Mouse (Mus musculus) heart, postnatal 4 days (tissue): Measurements from ENCODE around the gene Cyp11a1. TPM values are rescaled to one million over a fixed set of nuclear protein-coding genes. Genes with fewer than 3 reads are reported as not detected.

Source experiments
- DNase-seq: peaks from one replicate; pipeline ENCODE4 v3.0.0; 2021
- total RNA-seq, 2 experiments: library from RNA; stranded (reverse); gene quantifications; 2 replicates each; pipeline ENCODE4 v1.2.3; 2021

Cyp11a1 gene
- under 1 TPM; 0.45 to 0.69 TPM for total RNA-seq

DNA sequence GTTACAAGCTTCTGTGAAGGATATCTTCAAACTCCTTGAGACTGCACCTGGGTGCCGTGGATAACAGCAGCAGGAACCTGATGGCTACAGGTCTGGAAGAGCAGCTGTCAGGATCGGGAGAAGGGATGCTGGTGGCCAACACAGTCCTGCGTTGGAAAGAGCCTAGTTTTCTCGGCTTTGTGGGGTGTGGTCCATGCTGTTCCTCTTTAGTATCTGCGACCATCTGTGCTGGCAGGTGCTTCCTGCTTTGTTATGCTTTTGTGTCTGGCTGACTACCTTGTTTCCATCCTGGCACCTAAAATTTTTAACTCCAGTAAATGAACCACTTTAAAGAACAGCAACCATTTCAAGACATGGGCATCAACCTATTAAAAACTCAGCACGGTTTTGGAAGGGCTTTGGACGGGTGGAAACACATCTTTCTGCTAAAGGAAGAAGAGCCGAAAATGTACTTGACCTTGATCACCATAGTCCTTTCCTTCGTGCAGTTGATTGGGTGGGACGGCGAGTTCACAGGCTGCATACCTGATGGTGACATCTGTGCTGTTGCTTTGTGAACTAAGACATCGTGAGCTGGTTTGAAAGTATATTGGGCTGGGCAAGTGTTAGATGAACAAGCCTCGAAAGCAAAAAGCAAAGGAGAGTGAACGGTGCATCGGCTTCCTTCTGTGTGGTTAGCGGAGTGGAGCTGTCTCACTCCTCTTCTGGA is at the start of gene Cyp11a1:
Gene Cyp11a1 (plus strand): TSS at position 659 of the 709 bp plus-strand sequence.
- no peak for DNase-seq

DNA sequence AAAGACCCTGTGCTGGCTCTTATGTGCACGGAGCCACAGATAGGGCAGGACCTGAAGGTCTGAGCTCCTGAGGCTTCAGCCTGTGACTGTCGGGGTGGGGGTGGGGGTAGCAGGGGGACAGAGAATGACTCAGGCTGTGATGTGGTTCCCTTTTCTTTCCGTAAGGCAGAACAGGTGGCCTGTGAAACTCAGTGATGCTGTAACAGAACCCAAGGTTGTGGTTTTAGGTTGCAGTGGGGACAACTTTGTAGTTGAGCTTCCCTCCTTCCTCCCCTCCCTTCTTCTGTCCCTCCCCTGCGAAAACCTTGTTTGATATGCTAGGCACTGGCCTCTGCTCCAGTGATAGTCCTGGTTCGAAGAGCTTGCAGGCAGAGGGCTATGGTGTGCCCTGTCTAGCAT is 49.4 kb upstream of the Cyp11a1 start:
- DNase-seq, result no peak

DNA sequence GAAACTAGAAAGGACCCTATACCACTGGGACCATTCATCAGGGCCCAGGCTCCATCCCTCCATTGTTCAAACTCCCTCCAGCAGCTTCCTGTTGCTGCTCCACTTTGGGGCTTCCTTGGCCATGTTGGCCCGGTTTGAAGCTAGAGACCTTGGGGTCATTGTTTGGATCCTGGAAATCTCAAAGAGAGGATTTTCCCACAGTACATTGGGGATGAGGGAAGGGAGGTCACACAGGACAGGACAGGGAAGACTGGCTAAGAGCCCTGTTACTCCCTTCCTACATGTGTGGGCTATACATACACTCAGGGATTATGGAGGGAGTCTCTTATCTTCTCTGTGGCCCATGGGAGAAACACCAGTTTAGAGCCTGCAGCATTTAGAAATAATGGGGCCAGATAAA is 47.6 kb upstream of the Cyp11a1 start:
- DNase-seq, result peak; percentile 40

DNA sequence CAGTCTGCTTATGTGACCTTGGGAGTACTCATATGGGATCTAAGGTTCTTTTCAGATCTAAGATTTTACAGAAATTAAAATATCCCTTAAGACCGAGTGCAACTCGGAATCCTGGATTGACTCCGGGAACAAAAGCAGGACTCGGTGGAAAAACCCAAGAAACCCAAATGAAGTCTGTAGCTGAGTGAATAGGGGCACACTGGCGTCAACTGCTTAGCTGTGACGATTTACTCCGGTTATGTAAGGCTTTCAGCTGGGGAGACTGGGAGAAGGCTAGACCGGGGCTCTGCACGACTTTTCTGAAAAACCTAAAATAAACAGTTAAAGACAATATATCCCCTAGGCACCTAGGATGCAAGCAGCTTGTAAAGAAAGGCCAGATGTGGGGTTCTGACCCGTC is 46.8 kb upstream of the Cyp11a1 start:
- DNase-seq, result no peak

DNA sequence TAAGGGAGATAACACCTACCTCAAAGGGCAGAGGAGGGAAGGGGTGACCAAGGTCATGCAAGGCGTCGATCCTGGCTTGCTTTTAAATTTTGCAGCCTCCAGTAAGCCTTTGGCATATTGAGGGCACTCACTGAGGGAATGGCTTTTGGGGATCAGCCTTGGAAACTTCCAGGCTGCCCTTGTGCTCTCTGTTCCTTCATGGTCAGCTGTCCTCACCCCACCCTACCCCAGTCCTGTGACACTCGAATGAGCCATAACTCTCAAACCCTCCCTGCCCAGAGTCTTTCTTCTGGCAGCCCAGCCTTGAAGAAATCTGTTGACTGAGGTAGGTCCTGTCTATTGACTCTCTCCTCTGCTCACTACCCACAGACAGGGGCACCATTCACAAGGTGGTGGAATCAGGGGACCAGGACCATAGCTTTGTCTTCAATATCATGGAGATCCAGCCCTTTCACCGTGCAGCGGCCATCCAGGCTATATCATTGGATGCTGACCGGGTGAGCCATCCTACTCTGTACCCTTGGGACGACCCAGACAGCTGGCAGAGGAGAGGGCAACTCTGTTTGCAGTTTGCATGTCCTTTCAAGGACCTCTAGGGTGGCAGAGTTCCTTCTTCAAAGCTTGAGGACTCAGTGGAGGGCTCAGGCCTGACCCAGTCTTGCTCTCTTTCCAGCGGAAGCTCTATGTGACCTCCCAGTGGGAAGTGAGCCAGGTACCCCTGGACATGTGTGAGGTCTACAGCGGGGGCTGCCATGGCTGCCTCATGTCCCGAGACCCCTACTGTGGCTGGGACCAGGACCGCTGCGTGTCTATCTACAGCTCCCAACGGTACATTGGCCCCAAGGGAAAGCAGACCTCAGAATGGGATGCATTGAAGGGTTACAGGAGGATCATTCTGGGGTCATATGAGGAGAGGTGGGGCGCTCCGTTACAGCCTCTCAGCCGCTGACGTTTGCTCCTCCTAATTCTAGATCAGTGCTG is 46.0 kb upstream of the Cyp11a1 start:
- no peak for DNase-seq

DNA sequence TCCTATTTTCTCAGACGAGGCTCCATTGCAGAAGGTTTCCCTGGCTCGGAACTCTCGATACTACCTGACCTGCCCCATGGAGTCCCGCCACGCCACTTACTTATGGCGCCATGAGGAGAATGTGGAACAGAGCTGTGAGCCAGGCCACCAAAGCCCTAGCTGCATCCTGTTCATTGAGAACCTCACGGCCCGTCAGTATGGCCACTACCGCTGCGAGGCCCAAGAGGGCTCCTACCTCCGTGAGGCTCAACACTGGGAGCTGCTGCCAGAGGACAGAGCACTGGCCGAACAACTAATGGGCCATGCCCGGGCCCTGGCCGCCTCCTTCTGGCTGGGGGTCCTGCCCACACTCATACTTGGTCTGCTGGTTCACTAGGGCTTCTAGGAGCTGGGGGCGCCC is 45.0 kb upstream of the Cyp11a1 start:
- DNase-seq, result no peak

DNA sequence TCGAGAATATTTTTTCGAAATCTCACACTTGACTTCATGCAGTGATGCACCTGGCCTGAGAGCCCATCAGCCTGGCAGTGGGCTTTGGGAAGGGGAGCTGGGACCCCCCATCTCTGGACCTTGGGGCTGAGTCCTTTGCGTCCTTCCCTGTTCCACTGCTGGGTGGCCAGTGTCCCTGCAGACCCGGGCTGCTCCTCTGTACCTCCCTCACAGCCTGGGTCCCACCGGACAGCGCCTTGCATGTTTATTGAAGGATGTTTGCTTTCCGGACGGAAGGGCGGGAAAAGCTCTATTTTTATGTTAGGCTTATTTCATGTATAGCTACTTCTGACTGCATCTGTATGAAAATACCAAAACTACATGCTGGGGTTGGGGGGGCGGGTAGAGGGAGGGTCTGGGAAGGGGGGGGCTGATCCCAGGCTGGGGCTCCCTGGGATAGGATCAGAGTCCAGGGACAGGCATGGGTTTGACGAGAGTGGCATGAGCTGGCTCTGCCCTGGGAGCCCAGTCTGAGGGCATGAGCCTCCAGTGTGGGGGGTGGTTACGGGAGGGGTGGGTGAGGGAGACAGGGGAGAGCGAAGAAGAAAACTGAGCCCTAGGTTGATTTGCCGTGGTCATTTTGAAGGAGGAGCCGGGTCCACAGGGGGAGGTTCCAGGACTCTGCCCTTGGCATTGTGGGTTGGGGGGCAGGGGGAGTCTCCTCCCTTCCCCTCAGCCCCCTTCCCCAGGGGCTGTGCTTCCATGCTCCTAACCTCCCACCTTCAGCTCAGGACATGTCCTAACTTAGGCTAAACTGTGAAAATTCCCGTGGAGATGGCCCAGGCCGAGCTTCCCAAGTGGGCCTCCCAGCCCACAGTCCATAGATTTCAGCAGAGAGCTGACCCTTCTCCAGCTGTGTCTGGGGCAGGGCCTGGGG is 44.1 kb upstream of the Cyp11a1 start:
- no peak for DNase-seq

DNA sequence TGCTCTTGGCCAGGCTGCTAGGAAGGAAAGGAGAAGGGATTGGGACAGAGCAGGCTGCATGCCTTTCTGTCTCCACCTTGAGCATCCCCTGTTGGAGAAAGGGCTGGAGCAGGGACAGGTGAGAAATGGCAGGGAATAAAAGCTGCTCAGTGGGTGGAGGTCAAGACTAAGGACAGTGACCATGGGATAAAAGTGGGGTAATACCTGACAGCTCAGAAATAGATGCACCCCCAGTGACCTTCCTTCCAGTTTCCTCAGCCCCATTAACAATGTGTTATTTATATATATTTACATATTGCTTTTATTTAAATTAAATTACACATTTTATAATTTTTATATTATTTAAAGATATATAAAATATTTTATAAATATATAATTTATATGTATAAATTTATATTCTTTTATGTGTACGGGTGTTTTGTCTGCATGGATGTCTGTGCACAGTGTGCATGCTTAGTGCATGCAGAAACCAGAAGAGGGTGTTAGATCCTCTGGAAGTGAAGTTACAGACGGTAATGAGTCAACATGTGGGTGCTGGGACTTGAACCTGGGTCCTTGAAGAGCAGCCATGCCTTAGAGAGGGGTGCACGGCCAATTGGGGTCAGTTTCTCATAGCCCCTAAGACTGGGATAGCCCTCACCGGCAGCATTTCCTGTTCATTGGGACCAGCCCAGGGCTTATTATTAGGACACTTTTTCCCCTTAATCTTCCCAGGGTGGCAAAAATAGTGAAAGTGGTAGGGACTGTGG is 42.8 kb upstream of the Cyp11a1 start:
- DNase-seq, result no peak

DNA sequence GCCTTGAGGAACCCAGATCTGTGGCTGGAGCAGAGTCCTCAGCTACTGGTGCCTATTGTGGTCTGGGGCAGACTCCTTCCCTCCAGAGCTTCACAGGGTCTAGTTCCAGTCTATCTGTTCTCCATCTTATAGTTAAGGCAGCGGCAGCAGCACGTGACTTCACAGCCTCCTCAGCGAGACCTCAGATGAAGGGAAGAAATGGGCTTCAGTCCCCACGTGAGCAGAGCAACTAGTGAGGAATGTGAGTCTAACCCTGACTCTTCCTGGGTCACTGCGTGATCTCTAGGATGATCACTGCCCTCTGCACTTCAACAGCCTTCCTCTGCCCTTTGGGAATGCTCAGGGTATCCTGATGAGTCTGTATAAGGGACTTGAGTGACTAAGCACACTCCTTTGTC is 42.2 kb upstream of the Cyp11a1 start:
- no peak for DNase-seq

DNA sequence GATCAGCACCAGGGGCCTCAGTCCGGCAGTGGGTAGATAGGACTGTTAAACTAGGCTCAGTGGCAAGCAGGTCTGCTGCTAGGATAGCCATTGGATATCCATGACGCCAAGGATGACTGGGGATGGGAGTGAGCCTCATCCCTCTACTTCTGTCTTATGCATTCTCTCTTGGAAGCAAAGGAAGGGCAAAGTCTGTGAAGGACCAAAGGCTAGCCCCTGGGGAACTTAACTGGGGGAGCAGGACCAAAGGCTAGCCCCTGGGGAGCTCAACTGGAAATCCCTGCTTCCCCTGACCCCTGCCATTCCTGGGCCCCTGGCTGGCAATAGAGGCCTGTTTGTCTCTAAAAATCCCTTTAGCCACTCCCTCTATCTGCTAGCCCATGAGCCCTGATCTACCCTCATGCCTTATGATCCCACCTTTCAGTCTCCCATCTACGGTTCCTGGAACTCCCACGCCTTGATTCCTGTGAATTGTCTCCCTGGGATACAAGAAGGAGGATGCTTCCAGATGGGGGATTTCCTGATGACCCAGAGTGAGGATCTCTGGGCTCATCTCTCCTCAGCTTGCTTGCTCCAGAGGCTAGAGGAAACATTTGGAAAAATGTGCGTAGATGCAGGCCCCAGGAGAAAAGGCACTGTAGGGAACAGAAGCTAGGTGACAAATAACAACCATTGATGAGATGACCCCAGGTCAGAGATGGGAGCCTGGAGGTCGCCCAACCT is 41.5 kb upstream of the Cyp11a1 start:
- DNase-seq, result no peak

DNA sequence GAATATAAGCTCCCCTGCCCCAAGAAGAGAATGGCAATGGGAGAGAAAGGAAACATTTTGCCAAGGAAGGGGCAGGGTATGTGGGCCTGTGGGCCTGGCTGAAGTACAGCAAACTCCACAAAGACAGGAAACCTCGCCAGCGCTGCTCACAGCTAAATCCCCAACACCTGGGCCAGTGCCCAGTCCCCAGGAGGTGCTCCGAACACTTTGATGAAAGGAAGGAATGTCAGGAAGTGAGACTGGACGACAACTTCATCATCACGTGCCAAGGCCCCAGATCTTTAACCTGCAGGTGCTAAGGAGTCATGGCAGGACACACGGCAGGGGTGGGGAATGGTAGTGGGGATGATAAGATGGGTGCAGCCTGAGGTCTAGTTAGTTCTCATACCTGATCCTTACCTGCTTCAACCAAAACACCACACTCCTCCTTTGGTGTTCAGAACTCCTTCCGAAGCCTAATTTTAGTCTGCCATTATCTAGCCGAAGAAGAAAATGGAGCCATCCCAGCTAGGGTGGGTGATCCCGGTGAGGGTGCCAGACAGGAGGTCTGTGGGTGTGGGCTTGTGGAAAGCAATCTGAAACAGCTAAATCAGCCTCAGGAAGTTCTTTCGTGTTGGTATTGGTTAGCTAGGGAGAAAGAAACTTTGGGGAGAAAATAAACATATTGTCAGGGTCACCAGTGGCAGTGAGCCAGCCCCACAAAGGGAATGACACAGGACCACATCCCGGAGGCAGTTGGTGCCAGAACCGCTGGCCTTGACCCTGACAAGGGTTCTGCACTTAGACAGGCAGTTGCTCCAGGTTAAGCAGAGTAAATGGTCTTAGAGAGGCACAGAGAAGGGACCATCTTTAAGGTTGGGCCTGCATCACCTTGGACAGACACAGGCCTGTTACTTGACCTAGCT is 40.7 kb upstream of the Cyp11a1 start:
- DNase-seq, result peak; percentile 42

DNA sequence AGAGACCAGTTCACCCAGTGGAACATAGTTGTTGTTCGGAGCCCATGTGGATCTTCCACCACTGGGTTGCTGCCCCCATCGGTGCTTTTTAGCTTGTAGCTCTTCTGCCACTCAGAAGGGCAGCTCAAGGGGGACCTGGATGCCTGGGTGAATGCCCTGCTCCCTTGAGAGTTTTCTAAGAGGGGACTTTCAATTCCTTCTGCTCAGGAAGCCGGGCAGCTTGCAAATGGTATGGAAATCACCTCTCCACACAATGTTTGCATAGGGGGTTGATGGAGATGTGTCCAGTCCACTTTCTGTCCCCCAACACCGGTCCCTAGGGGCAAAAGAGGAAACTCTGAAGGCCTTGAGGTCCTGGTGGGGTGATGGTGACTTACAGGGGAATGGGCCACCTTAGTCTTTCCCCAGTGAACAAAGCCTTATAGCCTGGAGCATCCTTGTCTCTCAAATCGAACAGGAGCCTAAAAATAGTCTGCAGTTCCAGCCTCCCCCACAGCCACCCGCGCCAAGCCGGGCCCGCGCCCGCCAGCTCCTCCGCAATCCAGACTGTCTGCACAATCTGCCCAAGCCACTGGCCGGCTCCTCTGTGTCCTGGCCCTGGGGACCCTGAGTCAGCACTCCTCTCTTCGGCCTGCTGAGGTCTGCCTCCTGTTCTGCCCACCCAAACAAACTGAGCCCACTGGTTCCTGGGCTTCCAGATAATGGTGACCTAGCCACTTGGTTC is 38.8 kb upstream of the Cyp11a1 start:
- DNase-seq, result peak; percentile 83

DNA sequence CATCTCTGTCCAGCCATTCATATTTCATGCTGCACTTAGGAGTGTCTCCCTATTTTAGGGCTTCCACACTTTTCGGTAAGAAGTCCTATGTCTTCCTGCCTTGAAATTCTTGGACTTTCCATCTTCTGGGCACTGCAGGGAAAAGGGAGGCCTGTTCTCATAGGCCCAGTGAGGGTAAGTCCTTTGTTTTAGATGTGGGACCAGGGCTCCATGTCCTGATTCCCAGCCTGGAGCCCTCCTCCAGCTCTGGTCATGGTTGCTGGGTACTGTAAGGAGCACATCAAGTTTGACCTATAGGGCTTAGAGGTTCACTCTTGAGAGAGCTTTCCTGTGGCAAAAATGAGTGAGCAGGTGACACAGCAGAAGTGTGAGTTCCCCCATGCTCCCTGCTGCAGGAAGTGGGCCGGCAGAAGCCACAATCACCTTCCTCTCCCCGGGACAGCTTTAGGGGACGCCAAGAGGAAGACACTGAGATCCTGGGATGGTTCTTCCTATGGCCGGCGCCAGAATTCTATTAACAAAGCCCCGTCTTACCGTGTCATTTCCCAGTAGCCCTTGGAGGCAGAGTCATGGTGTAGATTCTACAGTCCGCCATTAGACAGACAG is 37.9 kb upstream of the Cyp11a1 start:
- DNase-seq, result no peak

DNA sequence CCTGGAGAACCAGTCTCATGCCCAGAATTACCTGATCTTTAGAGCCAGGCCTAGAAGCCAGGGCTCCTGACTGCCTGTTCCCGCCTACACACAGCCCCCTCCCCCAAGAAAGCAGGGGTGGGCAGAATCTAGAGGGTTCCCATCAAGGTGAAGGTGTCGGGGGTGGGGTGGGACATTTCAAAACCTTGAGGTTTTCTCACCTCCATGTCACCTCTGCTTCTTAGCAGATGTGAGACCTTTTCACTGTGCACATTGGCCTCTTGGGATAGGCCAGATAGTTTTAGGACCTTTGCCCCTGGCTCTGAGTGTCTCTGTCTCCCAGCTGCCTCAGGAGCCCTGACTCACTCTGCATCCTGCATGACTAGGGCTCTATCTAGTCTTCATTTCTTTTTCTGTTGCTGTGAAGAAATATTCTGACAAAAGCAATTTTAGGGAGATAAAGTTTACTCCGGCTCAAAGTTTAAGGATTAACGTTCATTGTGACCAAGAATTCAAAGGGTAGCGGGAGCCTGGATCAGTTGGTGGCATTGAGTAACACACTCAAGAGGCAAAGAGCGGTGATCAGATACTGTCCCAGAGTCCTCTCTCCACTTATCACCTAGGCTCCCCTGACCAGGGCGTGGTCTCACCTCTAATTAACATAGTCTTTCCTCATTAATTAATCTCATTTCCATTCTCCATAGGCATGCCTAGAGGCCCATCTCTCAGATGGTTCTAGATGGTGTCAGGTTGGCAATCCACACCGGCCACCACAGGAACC is 37.2 kb upstream of the Cyp11a1 start:
- DNase-seq, result no peak

DNA sequence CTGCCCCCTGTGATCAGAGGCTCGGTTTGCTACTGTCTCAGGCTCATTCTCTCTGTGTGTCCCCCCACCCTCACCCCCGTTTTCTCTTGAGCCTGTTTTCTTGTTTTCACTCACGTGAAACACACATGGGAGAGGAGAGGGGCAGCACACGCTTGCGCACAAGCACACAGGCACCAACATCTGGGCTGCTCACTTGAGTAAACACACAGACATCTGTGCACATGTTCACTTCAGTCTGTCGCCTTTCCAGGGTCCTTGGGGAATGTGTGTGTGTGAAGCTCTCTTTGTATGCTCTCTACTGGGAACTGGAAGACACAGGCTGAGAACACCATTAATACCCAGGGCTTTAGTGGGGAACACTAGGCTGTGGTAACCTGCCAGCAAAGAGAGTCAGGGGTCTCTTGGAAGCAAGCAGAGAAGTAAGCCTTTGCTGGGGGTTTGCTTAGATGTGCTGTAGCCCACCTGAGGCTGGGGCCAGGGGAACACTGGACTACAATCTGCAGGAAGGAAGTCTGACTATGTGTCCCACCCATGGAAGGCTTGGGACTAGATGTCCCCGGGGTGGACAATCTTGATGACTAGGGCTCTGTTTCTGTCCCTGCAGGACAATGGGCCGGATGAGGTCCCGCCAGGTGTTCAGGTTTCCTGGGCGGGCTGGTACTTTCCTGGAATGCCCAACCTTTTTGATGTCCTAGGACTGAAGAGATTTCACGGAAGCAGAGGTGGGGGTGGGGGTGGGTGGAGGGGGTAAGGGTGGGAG is 36.3 kb upstream of the Cyp11a1 start:
- peak; percentile 33 for DNase-seq

DNA sequence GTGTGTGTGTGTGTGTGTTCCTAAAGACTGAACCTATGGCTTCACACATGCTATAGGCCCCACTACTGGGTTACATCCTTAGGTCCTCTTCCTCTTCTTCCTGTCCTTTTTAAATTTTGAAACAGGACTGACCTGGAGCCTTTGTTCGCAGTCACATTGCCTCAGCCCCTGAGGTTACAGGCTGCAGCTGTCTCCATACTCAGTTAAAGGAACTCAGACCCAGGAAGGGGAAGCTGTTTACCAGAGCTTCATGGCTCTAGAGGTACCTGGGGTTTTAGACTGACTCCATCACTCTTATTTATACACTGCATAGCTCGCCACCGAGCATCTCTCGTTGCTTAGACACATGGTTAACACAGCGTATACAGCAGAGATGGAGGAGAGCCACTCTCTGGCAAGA is 34.8 kb upstream of the Cyp11a1 start:
- DNase-seq, result no peak

DNA sequence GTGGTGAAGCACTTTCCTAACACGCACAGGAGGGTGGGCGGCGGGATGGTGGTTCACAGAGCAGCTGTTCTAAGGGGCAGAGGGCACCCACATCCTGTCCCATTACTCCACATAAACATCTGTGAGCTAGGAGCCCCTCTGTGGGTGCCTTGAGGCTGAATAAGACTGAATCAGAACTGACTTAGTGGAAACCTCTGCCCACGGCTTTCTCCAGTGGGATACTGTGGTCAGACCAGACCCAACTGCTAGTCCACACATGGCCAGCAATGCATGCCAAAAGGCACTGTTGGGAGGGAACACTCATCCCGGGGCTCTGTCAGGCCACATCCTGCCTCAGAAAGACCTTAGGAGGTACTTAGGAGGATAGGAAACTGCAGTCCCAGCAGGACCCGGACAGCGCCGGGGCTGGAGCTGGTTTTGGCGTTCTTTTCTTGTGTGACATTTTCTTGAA is 34.0 kb upstream of the Cyp11a1 start:
- peak; percentile 38 for DNase-seq
